Mouse (Mus musculus) kidney, adult 2 months (tissue): ENCODE results near the gene Gars. TPM values are rescaled to one million over a fixed set of nuclear protein-coding genes. Genes with fewer than 3 reads are reported as not detected.

ENCODE experiments used
- DNase-seq: peaks from one replicate; pipeline ENCODE4 v3.0.0; 2021
- H3K27ac ChIP-seq: fragments of 200-500 bp; 2 replicates; pipeline ENCODE4 v1.5.1; 2012; ENCODE audit warnings: low read depth, low read length, control low read depth, inconsistent platforms; ENCODE audit not compliant: insufficient read depth
- H3K27me3 ChIP-seq: fragments of 200-500 bp; replicated peaks from 2 replicates; pipeline ENCODE4 v1.6.1; 2012; ENCODE audit warnings: mild to moderate bottlenecking, moderate library complexity, low read length, inconsistent platforms; ENCODE audit not compliant: control insufficient read depth, insufficient read depth
- H3K36me3 ChIP-seq: fragments of 200-500 bp; 2 replicates; pipeline ENCODE4 v1.6.1; 2012; ENCODE audit warnings: mild to moderate bottlenecking, moderate library complexity, low read length, inconsistent platforms; ENCODE audit not compliant: control insufficient read depth, insufficient read depth
- H3K4me1 ChIP-seq: fragments of 200-500 bp; 2 replicates; pipeline ENCODE4 v1.6.1; 2011; ENCODE audit warnings: low read length; ENCODE audit not compliant: control insufficient read depth, insufficient read depth
- H3K4me3 ChIP-seq: fragments of 200-500 bp; 2 replicates; pipeline ENCODE4 v1.5.1; 2011; ENCODE audit warnings: mild to moderate bottlenecking, low read depth, low read length, control low read depth; ENCODE audit not compliant: insufficient read depth
- CTCF ChIP-seq: fragments of 200-500 bp; conservative IDR thresholded peaks from 2 replicates; pipeline ENCODE4 v1.5.1; 2011; ENCODE audit warnings: low read depth, mild to moderate bottlenecking, control low read depth, low read length, moderate library complexity, mixed read lengths; ENCODE audit not compliant: insufficient read depth, insufficient read length
- POLR2A ChIP-seq: fragments of 200-500 bp; IDR thresholded peaks from one replicate; pipeline ENCODE4 v1.6.1; 2011; ENCODE audit warnings: low read depth, low read length, control low read depth
- WGBS: fragments of 180-500 bp; shearing (Covaris S2); methylation state at CpG from one replicate; pipeline ENCODE4 v1.1.7; 2018; 5-methylcytosine and 5-hydroxymethylcytosine counted together
- polyA plus RNA-seq: library from polyadenylated mRNA; depleted of rRNA; stranded (reverse); fragments of >200 nt; gene quantifications from 2 replicates; pipeline ENCODE4 v1.2.3, GENCODE M21; 2012; rRNA removed

Gene Gars
- polyA plus RNA-seq = 31.4 and 35.9 TPM in 2 replicates

DNA sequence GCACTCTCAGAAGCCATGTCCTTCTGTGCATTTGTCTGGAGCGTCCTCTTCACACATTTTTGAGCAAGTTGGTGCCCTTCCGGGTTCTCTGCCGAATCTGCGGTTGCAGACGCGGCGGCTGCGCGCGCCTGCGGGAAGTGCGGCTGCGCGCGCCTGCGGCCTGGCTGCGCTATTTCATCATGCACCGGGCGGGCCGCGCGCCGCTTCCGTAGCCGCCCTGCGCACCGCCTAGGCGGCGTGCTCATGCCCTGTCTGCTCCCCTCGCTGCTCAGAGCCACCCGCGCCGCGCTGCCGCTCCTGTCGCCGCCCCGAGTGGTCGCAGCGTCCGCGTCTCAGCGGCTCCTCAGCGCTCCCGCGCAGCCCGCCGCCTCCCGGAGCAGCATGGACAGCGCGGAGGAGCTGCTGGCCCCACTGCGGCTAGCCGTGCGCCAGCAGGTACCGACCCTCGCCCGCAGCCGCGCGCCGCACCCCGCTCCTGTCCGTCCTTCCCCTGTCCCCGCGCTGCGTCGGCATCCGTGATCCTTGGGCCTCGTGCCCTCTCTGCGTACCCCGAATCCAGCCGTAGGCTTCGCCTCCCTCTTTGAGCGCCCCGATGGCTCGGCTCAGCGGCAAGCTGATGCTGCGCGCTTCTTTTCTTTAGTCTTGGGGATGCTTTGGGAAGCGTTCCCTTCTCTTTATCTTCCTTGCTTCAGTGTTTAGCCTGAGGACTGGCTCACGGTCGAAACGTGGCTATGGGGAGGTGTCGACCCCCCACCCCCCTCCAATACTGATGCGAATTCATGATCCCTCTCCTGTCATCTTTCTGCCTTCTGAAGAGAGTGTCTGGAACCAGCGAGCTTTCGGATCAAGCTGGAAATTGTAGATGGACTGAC is at the start of gene Gars:
Gene Gars, plus strand, starts transcription at position 209 of the 872 bp plus-strand sequence.
- TF ChIP-seq CTCF (no peak), POLR2A (peak; percentile 38)
- Histone ChIP-seq H3K27ac (peak within 1 kb of the TSS; percentile 94), H3K4me1 (peaks cover 6% of the 10 kb centered on the region), H3K36me3 (no peaks in the 10 kb centered on the region), H3K27me3 (no peaks in the 10 kb centered on the region), H3K4me3 (peak within 1 kb of the TSS; percentile 88)
- peak; percentile 92 for DNase-seq
- under 1% methylated on average over 87 of the region's 87 CpGs for WGBS

DNA sequence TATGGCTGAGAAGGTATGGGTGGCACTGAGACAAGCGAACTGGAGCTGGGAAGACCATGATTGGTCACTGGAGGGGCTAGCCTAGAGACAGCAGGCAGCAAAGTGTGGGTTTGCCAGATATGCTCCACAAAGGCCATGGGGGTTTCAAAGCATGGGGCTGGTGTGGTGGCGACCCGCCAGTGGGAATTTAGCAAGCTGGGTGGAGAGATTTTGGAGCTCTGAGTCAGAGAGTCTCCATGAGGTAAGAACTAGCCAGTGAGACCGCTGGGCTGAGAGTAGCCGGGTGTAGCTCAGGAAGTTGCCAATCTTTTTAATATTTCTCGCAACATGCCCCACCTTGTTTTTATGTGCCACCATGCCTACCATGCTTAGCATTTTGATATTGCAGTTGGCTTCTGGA is 49.7 kb upstream of the Gars start:
- no peak overlapping the region for H3K4me3 ChIP-seq

DNA sequence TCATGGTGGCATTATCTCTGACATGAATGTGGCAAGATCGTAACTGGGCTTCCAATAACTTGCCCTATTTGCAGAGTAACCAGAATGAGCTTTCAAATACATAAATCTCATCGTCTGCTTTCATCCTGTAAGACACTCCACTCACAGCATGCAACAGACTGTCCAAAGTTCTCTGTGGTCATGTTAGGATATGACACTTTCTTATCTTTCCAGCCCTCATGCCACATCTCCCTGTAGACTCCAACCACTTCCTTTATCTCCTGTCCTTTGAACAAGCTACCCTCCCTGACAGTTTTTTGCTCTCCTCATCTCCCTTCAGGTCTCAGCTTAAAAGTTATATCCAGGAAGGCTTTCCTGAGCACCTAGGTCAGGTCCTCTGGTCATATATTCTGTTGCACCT is 46.6 kb upstream of the Gars start:
- Histone ChIP-seq H3K4me3 (no peak overlapping the region), H3K27me3 (no peaks in the 10 kb centered on the region), H3K36me3 (peaks cover 2% of the 10 kb centered on the region; the same call in 1 of the 2 replicates), H3K4me1 (peaks cover 2% of the 10 kb centered on the region; the same call in 1 of the 2 replicates), H3K27ac (no peak overlapping the region)
- no peak for DNase-seq
- 73% methylated on average over 2 of the region's 2 CpGs for WGBS
- no peak for TF ChIP-seq CTCF
- no peak for TF ChIP-seq POLR2A

More for the DNA sequence above, 49.7 kb upstream of the Gars start:
- Histone ChIP-seq H3K4me1 (peaks cover under 1% of the 10 kb centered on the region; the same call in 1 of the 2 replicates), H3K36me3 (peaks cover 6% of the 10 kb centered on the region; the same call in 1 of the 2 replicates), H3K27ac (no peak overlapping the region), H3K27me3 (no peaks in the 10 kb centered on the region)
- no peak for DNase-seq
- WGBS = 93% methylated on average over 6 of the region's 6 CpGs
- TF ChIP-seq POLR2A = no peak
- TF ChIP-seq CTCF = no peak

DNA sequence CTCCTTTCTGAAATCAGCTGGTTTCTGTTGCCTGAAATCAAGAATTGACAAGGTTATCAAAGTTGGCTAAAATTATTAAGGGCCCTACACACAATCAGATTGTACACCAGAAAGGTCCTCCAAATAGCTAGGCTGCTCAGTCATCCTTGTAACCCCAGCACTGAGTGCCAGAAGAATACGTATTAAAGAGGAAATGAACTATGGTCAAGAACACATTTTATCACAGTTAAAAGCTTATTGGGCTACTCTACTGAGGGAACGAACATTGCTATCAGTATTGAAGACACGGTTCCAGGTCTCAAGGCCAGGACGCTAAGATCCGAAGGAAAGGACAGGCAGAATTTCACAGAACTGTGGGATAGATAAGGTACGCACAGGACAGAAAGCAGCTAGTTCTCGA is 45.7 kb upstream of the Gars start:
- WGBS = 2% methylated on average over 7 of the region's 7 CpGs
- Histone ChIP-seq H3K36me3 (no peaks in the 10 kb centered on the region; the same call in 1 of the 2 replicates), H3K27me3 (no peaks in the 10 kb centered on the region), H3K4me1 (peaks cover 5% of the 10 kb centered on the region; the same call in 1 of the 2 replicates), H3K4me3 (peak overlapping the region; percentile 57), H3K27ac (peak overlapping the region; percentile 60)
- peak; percentile 52 for DNase-seq
- no peak for TF ChIP-seq POLR2A
- no peak for TF ChIP-seq CTCF

DNA sequence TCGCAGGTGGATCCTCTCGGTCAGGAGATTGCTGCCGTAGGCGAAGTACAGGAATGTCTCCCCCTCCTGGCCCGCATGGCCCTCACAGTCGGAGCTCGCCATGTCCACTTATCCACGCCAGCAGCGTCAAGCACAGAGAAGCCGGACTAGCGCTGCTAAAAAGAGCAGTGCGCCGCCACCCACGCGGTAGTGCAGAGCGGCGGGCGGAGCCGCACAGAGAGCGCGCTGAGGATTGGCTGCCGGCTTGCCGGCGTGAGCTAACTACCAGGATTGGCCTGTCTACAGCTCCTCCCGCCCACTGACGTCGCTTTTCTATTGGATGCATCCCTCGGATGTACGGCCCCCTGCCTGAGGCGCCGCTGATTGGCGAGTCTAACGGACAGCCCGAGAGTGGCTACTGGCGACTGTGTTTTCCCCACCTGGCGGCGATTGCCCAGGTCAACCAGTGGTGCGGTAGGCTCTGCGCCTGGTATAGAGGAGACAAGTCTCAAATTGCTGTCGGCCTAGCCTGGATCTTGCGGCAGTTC is 45.0 kb upstream of the Gars start, which contains the start of gene Ggct:
Gene Ggct, minus strand, starts transcription at position 217 of the 527 bp plus-strand sequence.
- H3K4me1 ChIP-seq = peaks cover 7% of the 10 kb centered on the region; the same call in 1 of the 2 replicates
- H3K36me3 ChIP-seq = no peaks in the 10 kb centered on the region; the same call in 1 of the 2 replicates
- H3K27me3 ChIP-seq = no peaks in the 10 kb centered on the region
- TF ChIP-seq POLR2A (peak; percentile 95), CTCF (peak; percentile 78)
- WGBS = under 1% methylated on average over 41 of the region's 41 CpGs
- H3K4me3 ChIP-seq = peak within 1 kb of the TSS; percentile 57
- peak within 1 kb of the TSS; percentile 82 for H3K27ac ChIP-seq
- DNase-seq = peak; percentile 99

DNA sequence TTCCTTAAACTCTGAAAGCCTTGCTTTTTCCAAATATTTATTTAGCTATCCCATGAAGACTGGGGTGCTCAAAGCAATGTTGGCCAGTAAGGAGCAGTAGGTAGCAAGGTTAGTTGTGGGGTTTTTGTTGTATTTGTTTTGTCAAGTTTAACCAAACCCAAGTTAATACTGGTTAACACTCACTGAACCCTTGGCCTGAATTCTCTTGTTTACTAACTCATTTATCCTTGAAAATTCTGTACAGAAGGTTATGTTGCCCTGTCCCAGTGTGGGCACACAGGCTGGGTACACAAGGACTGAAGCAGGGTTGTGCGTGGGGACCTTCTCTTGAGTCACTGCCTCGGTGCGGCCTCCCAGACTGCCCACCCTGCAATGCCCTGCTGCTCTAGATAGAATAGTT is 41.4 kb upstream of the Gars start:
- WGBS = 62% methylated on average over 3 of the region's 3 CpGs
- Histone ChIP-seq H3K27ac (peak overlapping the region; percentile 62; the same call in 1 of the 2 replicates), H3K27me3 (no peaks in the 10 kb centered on the region), H3K36me3 (no peaks in the 10 kb centered on the region), H3K4me1 (peaks cover 7% of the 10 kb centered on the region; the same call in 1 of the 2 replicates), H3K4me3 (no peak overlapping the region)
- DNase-seq = peak; percentile 67
- no peak for TF ChIP-seq CTCF
- TF ChIP-seq POLR2A = no peak

DNA sequence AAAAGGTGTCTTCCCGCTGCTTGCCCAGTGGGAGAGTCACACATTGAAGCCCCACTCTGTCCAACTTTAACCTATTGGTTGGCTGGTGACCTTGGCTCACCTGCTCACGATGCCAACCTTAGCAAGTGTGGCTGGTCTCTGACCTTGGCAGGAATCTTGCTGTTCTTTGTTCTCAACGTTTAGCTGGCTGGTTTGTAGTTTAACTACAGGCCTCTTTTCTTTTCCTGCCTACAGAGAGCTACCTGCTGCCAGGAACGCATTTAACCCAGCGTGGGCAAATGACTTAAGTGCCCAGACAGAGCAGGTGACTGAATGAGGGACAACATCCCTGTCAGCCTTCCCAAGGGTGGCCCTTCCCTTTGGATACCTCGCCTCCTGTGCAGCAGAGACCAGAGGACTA is 40.1 kb upstream of the Gars start:
- H3K36me3 ChIP-seq = no peaks in the 10 kb centered on the region
- WGBS = 36% methylated on average over 6 of the region's 6 CpGs
- peak; percentile 92 for DNase-seq

More for the DNA sequence above, 40.1 kb upstream of the Gars start:
- Histone ChIP-seq H3K27ac (peak overlapping the region; percentile 55), H3K4me3 (no peak overlapping the region), H3K27me3 (no peaks in the 10 kb centered on the region), H3K4me1 (peaks cover 7% of the 10 kb centered on the region; the same call in 1 of the 2 replicates)
- TF ChIP-seq POLR2A = no peak
- no peak for TF ChIP-seq CTCF
